Mouse (Mus musculus): ENCODE measurements at regions not wholly inside any gene's neighbourhood (a gene's known extent, or its start where the extent isn't known, plus 50 kb on each side); places are given as distances from the start of the nearest gene placed in this dataset.
"Not testable (repeated sequence)": the region's sequence is repeated elsewhere in the genome, so short reads cannot be mapped to it uniquely, and the experiment has no call there.

GRCm38 (mm10) chr12:49084505-49084904, 298.0 kb upstream of the Foxg1 start:
- Histone ChIP-seq H3K27me3 (ENCODE audit: insufficient read depth, poor library complexity, severe bottlenecking) (no peaks in the 10 kb centered on the region), H3K9me3 (no peaks in the 10 kb centered on the region), H3K4me1 (replicated peaks) (no peaks in the 10 kb centered on the region), H3K36me3 (no peaks in the 10 kb centered on the region), H3K27ac (no peak overlapping the region), H3K4me3 (no peak overlapping the region)
- no peak for DNase-seq (ENCODE audit: low spot score)

- no peaks in the 10 kb centered on the region for H3K36me3 ChIP-seq
- DNase-seq (ENCODE audit: low spot score) = no peak
- no peak overlapping the region for H3K27ac ChIP-seq
- H3K27me3 ChIP-seq (ENCODE audit: insufficient read depth, poor library complexity, severe bottlenecking) = no peaks in the 10 kb centered on the region
- H3K4me1 ChIP-seq (replicated peaks) = no peaks in the 10 kb centered on the region
- WGBS = 81% methylated on average over 2 of the region's 2 CpGs
- no peaks in the 10 kb centered on the region for H3K9me3 ChIP-seq
- no peak overlapping the region for H3K4me3 ChIP-seq
These were observed 296.4 kb upstream of the Foxg1 start for GRCm38 (mm10) chr12:49086076-49086475.

GRCm38 (mm10) chr12:49090177-49090576, 292.3 kb upstream of the Foxg1 start:
- 100% methylated on average over 1 of the region's 1 CpGs for WGBS
- no peaks in the 10 kb centered on the region for H3K9me3 ChIP-seq
- H3K36me3 ChIP-seq = no peaks in the 10 kb centered on the region
- no peak overlapping the region for H3K4me3 ChIP-seq
- no peak overlapping the region for H3K27ac ChIP-seq
- H3K27me3 ChIP-seq (ENCODE audit: insufficient read depth, poor library complexity, severe bottlenecking) = no peaks in the 10 kb centered on the region
- no peaks in the 10 kb centered on the region for H3K4me1 ChIP-seq (replicated peaks)
- DNase-seq (ENCODE audit: low spot score) = no peak

- H3K4me1 ChIP-seq (replicated peaks) = no peaks in the 10 kb centered on the region
- H3K27ac ChIP-seq = no peak overlapping the region
- no peaks in the 10 kb centered on the region for H3K27me3 ChIP-seq (ENCODE audit: insufficient read depth, poor library complexity, severe bottlenecking)
- no peak for DNase-seq (ENCODE audit: low spot score)
- 65% methylated on average over 4 of the region's 4 CpGs for WGBS
- no peak overlapping the region for H3K4me3 ChIP-seq
- H3K9me3 ChIP-seq = no peaks in the 10 kb centered on the region
- no peaks in the 10 kb centered on the region for H3K36me3 ChIP-seq
These were observed 276.5 kb upstream of the Foxg1 start for GRCm38 (mm10) chr12:49105931-49106330.

- Histone ChIP-seq H3K27me3 (ENCODE audit: insufficient read depth, poor library complexity, severe bottlenecking) (no peaks in the 10 kb centered on the region), H3K36me3 (no peaks in the 10 kb centered on the region), H3K9me3 (no peaks in the 10 kb centered on the region), H3K4me1 (replicated peaks) (no peaks in the 10 kb centered on the region), H3K4me3 (no peak overlapping the region), H3K27ac (no peak overlapping the region)
- 62% methylated on average over 7 of the region's 7 CpGs for WGBS
- peak; percentile 18 for DNase-seq (ENCODE audit: low spot score)
These were observed 275.8 kb upstream of the Foxg1 start for GRCm38 (mm10) chr12:49106399-49107382.

- Histone ChIP-seq H3K36me3 (no peaks in the 10 kb centered on the region), H3K27me3 (ENCODE audit: insufficient read depth, poor library complexity, severe bottlenecking) (no peaks in the 10 kb centered on the region), H3K9me3 (no peaks in the 10 kb centered on the region), H3K4me1 (replicated peaks) (no peaks in the 10 kb centered on the region), H3K27ac (no peak overlapping the region), H3K4me3 (no peak overlapping the region)
- no peak for DNase-seq (ENCODE audit: low spot score)
- WGBS = 78% methylated on average over 10 of the region's 10 CpGs
These were observed 274.9 kb upstream of the Foxg1 start for GRCm38 (mm10) chr12:49107415-49108148.

GRCm38 (mm10) chr12:49131093-49131492, 251.4 kb upstream of the Foxg1 start:
- not testable (repeated sequence) for H3K27me3 ChIP-seq (ENCODE audit: insufficient read depth, poor library complexity, severe bottlenecking); H3K4me1 ChIP-seq (replicated peaks); H3K27ac ChIP-seq; H3K36me3 ChIP-seq; H3K9me3 ChIP-seq; H3K4me3 ChIP-seq; DNase-seq (ENCODE audit: low spot score)
- 92% methylated on average over 4 of the region's 7 CpGs for WGBS

GRCm38 (mm10) chr12:49170097-49170496, 212.4 kb upstream of the Foxg1 start:
- H3K9me3 ChIP-seq = no peaks in the 10 kb centered on the region
- H3K27ac ChIP-seq = no peak overlapping the region
- H3K4me1 ChIP-seq (replicated peaks) = no peaks in the 10 kb centered on the region
- no peak overlapping the region for H3K4me3 ChIP-seq
- no peaks in the 10 kb centered on the region for H3K27me3 ChIP-seq (ENCODE audit: insufficient read depth, poor library complexity, severe bottlenecking)
- no peak for DNase-seq (ENCODE audit: low spot score)
- no peaks in the 10 kb centered on the region for H3K36me3 ChIP-seq
- WGBS = 56% methylated on average over 5 of the region's 5 CpGs

- DNase-seq (ENCODE audit: low spot score) = no peak
- H3K4me3 ChIP-seq = no peak overlapping the region
- H3K27ac ChIP-seq = no peak overlapping the region
- 75% methylated on average over 1 of the region's 1 CpGs for WGBS
- H3K36me3 ChIP-seq = no peaks in the 10 kb centered on the region
- no peaks in the 10 kb centered on the region for H3K27me3 ChIP-seq (ENCODE audit: insufficient read depth, poor library complexity, severe bottlenecking)
- no peaks in the 10 kb centered on the region for H3K9me3 ChIP-seq
- no peaks in the 10 kb centered on the region for H3K4me1 ChIP-seq (replicated peaks)
These were observed 211.3 kb upstream of the Foxg1 start for GRCm38 (mm10) chr12:49171014-49171677.

- Histone ChIP-seq H3K9me3 (no peaks in the 10 kb centered on the region), H3K36me3 (no peaks in the 10 kb centered on the region), H3K4me1 (replicated peaks) (no peaks in the 10 kb centered on the region), H3K4me3 (no peak overlapping the region), H3K27ac (no peak overlapping the region), H3K27me3 (ENCODE audit: insufficient read depth, poor library complexity, severe bottlenecking) (no peaks in the 10 kb centered on the region)
- DNase-seq (ENCODE audit: low spot score) = no peak
- 56% methylated on average over 2 of the region's 2 CpGs for WGBS
These were observed 191.1 kb upstream of the Foxg1 start for GRCm38 (mm10) chr12:49191348-49191747.

GRCm38 (mm10) chr12:49233524-49234306, 148.7 kb upstream of the Foxg1 start:
- WGBS = 81% methylated on average over 5 of the region's 5 CpGs
- Histone ChIP-seq H3K4me3 (no peak overlapping the region), H3K36me3 (no peaks in the 10 kb centered on the region), H3K4me1 (replicated peaks) (no peaks in the 10 kb centered on the region), H3K9me3 (no peaks in the 10 kb centered on the region), H3K27ac (no peak overlapping the region), H3K27me3 (ENCODE audit: insufficient read depth, poor library complexity, severe bottlenecking) (no peaks in the 10 kb centered on the region)
- DNase-seq (ENCODE audit: low spot score) = no peak

All from hindbrain, embryonic 10.5 days (tissue).